Mouse (Mus musculus) megakaryocyte, embryonic 14.5 days (primary cell): ENCODE measurements at regions not wholly inside any gene's neighbourhood (a gene's known extent, or its start where the extent isn't known, plus 50 kb on each side); places are given as distances from the start of the nearest gene placed in this dataset.

ENCODE experiments used
- H3K27me3 ChIP-seq: replicated peaks from 2 replicates; pipeline ENCODE3; 2012; ENCODE audit warnings: inconsistent platforms
- H3K36me3 ChIP-seq: replicated peaks from 2 replicates; pipeline ENCODE3; 2012; ENCODE audit warnings: low read length, inconsistent platforms, mixed read lengths
- H3K4me1 ChIP-seq: 2 replicates; pipeline ENCODE4 v1.6.1; 2012; ENCODE audit warnings: inconsistent platforms
- H3K4me3 ChIP-seq: replicated peaks from 2 replicates; pipeline ENCODE3; 2012; ENCODE audit warnings: moderate library complexity, mild to moderate bottlenecking, inconsistent platforms
- H3K9me3 ChIP-seq: 2 replicates; pipeline ENCODE4 v1.6.1; 2012; ENCODE audit warnings: inconsistent platforms
- FLI1 ChIP-seq: IDR thresholded peaks from 2 replicates; pipeline ENCODE4 v1.6.1; 2012; ENCODE audit warnings: low read length, inconsistent platforms, mixed read lengths
- GATA1 ChIP-seq: IDR thresholded peaks from 3 replicates; pipeline ENCODE4 v1.6.1; 2012; ENCODE audit warnings: mixed read lengths, low read length, inconsistent platforms, borderline replicate concordance

- Histone ChIP-seq H3K27me3 (no peaks in the 10 kb centered on the region), H3K4me1 (no peaks in the 10 kb centered on the region)
Observed at GRCm38 (mm10) chr8:92212786-92213535, 144.5 kb upstream of the Irx5 start.

DNA sequence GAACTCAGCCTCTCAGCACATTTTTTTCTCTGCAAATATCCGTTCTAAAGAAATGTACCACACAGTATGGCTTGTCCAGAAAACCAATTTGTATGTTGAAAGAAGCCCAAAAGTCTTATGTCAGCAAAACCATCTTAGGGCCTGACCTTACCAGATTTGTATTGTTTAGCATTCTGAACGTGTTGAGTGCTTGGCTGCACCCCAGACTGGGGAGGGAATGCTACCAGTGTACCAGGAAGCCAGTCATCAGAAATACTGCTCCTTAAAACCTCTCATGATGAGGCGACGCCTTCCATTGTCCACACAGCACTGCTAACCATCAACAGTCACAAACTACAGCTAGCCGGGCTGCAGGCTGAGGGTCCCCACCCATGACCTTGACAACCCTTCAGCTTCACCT lies 148.3 kb upstream of the Irx5 start:
- no peaks in the 10 kb centered on the region for H3K4me1 ChIP-seq
- no peak overlapping the region for H3K4me3 ChIP-seq
- peaks cover 9% of the 10 kb centered on the region; the same call in 1 of the 2 replicates for H3K9me3 ChIP-seq
- TF ChIP-seq FLI1 (no peak), GATA1 (no peak)
- peaks cover 2% of the 10 kb centered on the region for H3K27me3 ChIP-seq
- H3K36me3 ChIP-seq = no peaks in the 10 kb centered on the region

More at GRCm38 (mm10) chr8:92212786-92213535, 144.5 kb upstream of the Irx5 start:
- Histone ChIP-seq H3K4me3 (no peak overlapping the region), H3K36me3 (no peaks in the 10 kb centered on the region), H3K9me3 (peaks cover 3% of the 10 kb centered on the region; the same call in 1 of the 2 replicates)
- TF ChIP-seq FLI1 (no peak), GATA1 (no peak)

- TF ChIP-seq GATA1 (no peak), FLI1 (no peak)
- Histone ChIP-seq H3K27me3 (no peaks in the 10 kb centered on the region), H3K36me3 (no peaks in the 10 kb centered on the region), H3K4me1 (no peaks in the 10 kb centered on the region), H3K9me3 (peaks cover 38% of the 10 kb centered on the region), H3K4me3 (no peak overlapping the region)
Observed at GRCm38 (mm10) chr8:92195635-92196034, 161.8 kb upstream of the Irx5 start.

- Histone ChIP-seq H3K27me3 (no peaks in the 10 kb centered on the region), H3K4me3 (peak overlapping the region; percentile 33), H3K36me3 (no peaks in the 10 kb centered on the region), H3K9me3 (peaks cover 47% of the 10 kb centered on the region), H3K4me1 (no peaks in the 10 kb centered on the region)
- TF ChIP-seq GATA1 (no peak), FLI1 (no peak)
Observed at GRCm38 (mm10) chr8:92194065-92194464, 163.4 kb upstream of the Irx5 start.

DNA sequence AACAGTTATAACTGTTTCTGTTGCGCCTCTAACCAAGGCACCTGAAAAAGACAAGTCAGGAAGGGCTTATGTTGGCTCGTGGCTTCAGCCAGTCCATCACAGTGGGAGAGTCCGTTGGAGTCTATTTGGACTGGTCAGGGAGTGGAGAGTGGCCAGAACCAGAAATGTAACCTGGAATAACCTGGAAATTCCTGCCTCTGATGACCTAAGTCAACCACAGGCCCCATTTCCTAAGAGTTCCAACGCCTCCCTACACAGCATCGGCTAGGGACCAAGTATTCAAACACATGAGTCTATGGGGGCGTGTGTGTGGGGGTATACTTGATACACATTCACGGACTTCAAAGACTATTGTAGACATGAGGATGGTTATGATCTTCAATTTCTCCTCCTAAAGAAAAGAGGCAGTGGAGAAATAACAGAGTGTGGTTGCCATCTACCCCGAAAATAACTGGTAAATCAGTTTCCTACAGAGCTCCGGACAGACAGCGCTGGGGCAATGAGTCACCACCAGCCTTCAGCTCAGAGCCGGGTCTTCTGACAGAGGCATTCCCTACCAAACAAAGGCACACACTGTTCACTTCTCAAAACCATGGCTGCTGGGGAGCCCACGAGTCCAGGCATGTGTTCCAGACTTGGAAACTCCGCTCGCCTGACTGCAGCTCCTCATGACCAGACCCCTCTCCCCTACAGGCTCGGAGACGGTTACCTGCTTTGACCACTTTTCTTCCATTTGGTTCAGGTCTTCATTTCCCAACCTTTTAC lies 167.0 kb upstream of the Irx5 start:
- Histone ChIP-seq H3K27me3 (no peaks in the 10 kb centered on the region), H3K9me3 (peaks cover 46% of the 10 kb centered on the region), H3K4me1 (no peaks in the 10 kb centered on the region), H3K4me3 (no peak overlapping the region), H3K36me3 (no peaks in the 10 kb centered on the region)
- TF ChIP-seq GATA1 = no peak
- TF ChIP-seq FLI1 = no peak

- Histone ChIP-seq H3K4me1 (no peaks in the 10 kb centered on the region), H3K36me3 (no peaks in the 10 kb centered on the region), H3K9me3 (peaks cover 10% of the 10 kb centered on the region; the same call in 1 of the 2 replicates), H3K27me3 (no peaks in the 10 kb centered on the region), H3K4me3 (no peak overlapping the region)
- no peak for TF ChIP-seq GATA1
Observed at GRCm38 (mm10) chr8:92183331-92183730, 174.1 kb upstream of the Irx5 start.

DNA sequence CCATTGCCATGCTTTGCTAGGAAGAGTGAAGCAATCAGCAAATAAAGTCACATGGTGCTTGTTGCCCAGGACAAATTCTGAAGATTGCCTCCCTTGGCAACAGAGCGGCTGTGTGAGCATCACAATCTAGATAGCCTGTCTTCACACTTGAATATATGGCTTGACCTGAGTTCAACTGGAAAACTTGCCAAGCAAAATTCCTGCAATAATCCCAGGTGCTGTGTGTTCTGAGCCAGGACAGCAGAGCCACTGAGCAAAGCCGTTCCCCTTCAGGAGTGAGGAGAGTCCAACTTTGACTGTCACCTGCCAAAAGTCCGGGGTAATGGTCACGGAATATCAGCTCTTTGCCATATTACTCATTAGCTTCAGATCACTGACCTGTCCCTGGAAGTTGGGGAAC lies 176.8 kb upstream of the Irx5 start:
- TF ChIP-seq FLI1 (no peak), GATA1 (no peak)
- Histone ChIP-seq H3K4me3 (no peak overlapping the region), H3K27me3 (no peaks in the 10 kb centered on the region), H3K9me3 (no peaks in the 10 kb centered on the region), H3K4me1 (no peaks in the 10 kb centered on the region), H3K36me3 (no peaks in the 10 kb centered on the region)

DNA sequence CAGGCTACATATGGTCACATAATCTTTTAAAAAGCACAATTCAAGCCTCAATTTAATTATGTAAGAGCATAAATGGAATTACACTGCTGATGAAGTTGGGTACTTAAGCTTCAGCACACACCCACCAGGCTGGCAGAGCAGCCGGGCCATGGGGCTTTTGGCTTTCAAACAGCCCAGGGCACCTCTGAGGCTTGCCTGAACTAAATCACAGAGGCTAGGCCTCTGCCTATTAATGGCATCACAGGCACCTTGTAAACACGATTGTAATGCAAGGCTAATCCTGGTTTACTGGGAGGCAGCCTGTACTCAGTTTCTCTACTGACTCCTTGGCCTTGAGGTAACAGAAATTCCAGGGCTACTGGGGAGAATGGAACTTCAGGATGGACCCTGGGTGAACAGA lies 178.1 kb upstream of the Irx5 start:
- Histone ChIP-seq H3K9me3 (no peaks in the 10 kb centered on the region), H3K27me3 (no peaks in the 10 kb centered on the region), H3K4me3 (no peak overlapping the region), H3K36me3 (no peaks in the 10 kb centered on the region), H3K4me1 (no peaks in the 10 kb centered on the region)
- TF ChIP-seq GATA1 = no peak
- TF ChIP-seq FLI1 = no peak

DNA sequence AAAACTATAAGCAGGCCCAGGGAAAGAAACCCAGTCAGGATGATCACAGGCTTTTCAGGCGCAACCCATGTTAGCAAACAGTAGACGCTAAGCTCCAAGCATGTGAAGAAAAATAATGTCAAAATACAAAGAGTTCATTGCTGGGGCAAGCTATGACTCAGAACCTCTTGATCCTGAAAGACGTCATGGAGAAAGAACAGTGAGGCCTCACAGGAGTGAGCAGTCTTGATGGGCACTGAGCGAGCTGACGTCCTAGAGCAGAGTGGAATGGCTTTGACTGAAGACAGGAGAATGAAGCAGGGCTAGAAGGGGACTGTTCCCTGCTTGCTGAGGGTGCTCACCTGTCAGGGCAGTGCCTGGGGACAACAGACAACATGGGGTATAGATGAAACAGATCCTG lies 181.3 kb upstream of the Irx5 start:
- TF ChIP-seq FLI1 (no peak), GATA1 (no peak)
- no peaks in the 10 kb centered on the region for H3K36me3 ChIP-seq
- no peak overlapping the region for H3K4me3 ChIP-seq
- H3K4me1 ChIP-seq = no peaks in the 10 kb centered on the region
- H3K9me3 ChIP-seq = 0 out of 2 replicates have a peak, but pooled peaks cover 6% of the 10 kb centered on the region
- no peaks in the 10 kb centered on the region for H3K27me3 ChIP-seq

- Histone ChIP-seq H3K4me1 (no peaks in the 10 kb centered on the region), H3K27me3 (no peaks in the 10 kb centered on the region), H3K4me3 (no peak overlapping the region), H3K36me3 (no peaks in the 10 kb centered on the region), H3K9me3 (0 out of 2 replicates have a peak, but pooled peaks cover 6% of the 10 kb centered on the region)
- TF ChIP-seq FLI1 (no peak), GATA1 (no peak)
Observed at GRCm38 (mm10) chr8:92174106-92174505, 183.3 kb upstream of the Irx5 start.
